Comparison of ENCODE assay signal across 8 mouse cellular contexts in the genomic region with DNA sequence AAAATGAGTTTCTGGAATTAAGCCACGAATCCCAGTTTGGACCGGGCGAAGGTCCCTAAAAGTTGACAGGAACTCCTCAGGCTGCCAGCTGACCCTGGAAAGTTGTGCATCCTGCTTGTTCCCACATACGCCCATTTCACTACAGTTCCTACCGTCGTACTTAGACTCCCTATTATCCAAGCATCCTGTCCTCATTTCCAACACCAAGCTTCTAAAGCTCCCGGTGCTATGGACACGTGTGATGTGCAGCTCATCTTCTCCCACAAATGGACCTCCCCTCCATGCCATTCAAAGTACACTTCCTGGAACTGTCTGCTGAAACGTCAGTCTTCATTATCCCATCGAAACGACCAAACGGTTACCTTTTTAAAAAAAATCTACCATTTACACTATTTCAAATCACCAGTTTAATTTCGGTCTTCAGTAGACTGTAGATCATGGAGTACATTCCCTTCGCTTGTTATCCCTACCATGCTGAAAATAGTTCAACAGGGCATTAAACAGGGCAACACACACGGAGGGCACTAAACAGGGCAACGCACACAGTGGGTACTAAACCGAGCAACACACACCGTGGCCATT. TPM values are rescaled to one million over a fixed set of nuclear protein-coding genes. Genes with fewer than 3 reads are reported as not detected.
DNase-seq lines count a peak whose midpoint lies in the region; ATAC-seq and TF ChIP-seq lines count a peak whose summit lies in the region.

No protein-coding gene starts in this region.

- 12% methylated on average over 18 of the region's 18 CpGs for WGBS in spleen, adult 2 months
- 14% methylated on average over 18 of the region's 18 CpGs for WGBS in forebrain, embryonic 13.5 days
- 8% methylated on average over 18 of the region's 18 CpGs for WGBS in lung, embryonic 15.5 days
- 11% methylated on average over 18 of the region's 18 CpGs for WGBS in stomach, embryonic 16.5 days

- ATAC-seq in forebrain, embryonic 13.5 days: peak; percentile 1; the same call in 1 of the 2 replicates
- no peak for ATAC-seq in lung, embryonic 15.5 days (ENCODE audit: borderline replicate concordance, extremely low read depth, low FRiP score, low TSS enrichment)
- ATAC-seq in stomach, embryonic 16.5 days (ENCODE audit: insufficient read depth, low FRiP score): no peak

- H3K36me3 ChIP-seq in spleen, adult 2 months (ENCODE audit: control insufficient read depth, insufficient read depth, low read length): no peaks in the 10 kb centered on the region
- peaks cover 4% of the 10 kb centered on the region; the same call in 1 of the 2 replicates for H3K36me3 ChIP-seq in forebrain, embryonic 13.5 days (ENCODE audit: poor library complexity, severe bottlenecking)
- H3K36me3 ChIP-seq in lung, embryonic 15.5 days: no peaks in the 10 kb centered on the region
- no peaks in the 10 kb centered on the region for H3K36me3 ChIP-seq in stomach, embryonic 16.5 days (ENCODE audit: control insufficient read depth, insufficient read depth, low read length)

- TF ChIP-seq CTCF in spleen, adult 2 months (IDR thresholded peaks at IDR 0.05; ENCODE audit: extremely low read depth, insufficient read depth, insufficient read length, insufficient replicate concordance): no peak

- H3K9ac ChIP-seq in forebrain, embryonic 13.5 days: peak overlapping the region; percentile 85
- H3K9ac ChIP-seq in lung, embryonic 15.5 days: peak overlapping the region; percentile 74
- H3K9ac ChIP-seq in stomach, embryonic 16.5 days (ENCODE audit: low read length): peak overlapping the region; percentile 86

- H3K9me3 ChIP-seq in forebrain, embryonic 13.5 days (replicated peaks): no peaks in the 10 kb centered on the region
- no peaks in the 10 kb centered on the region for H3K9me3 ChIP-seq in lung, embryonic 15.5 days
- 0 out of 2 replicates have a peak, but pooled peaks cover 3% of the 10 kb centered on the region for H3K9me3 ChIP-seq in stomach, embryonic 16.5 days (replicated peaks; ENCODE audit: control insufficient read depth, low read length)

- no peak for DNase-seq in spleen, adult 2 months (ENCODE audit: low read depth in 1 of 2, low spot score in 2 of 2)
- no peak for DNase-seq in spleen, postnatal 14 days (ENCODE audit: low spot score in 2 of 2)
- peak; percentile 15 for DNase-seq in c-Kit-positive CD71-positive TER-119-negative erythroid progenitor cells, embryonic 14.5 days (ENCODE audit: low read depth)
- peak; percentile 33 for DNase-seq in kidney, adult 11 months
- DNase-seq in urinary bladder, postnatal 25 days (ENCODE audit: low spot score): no peak

- H3K4me3 ChIP-seq in spleen, adult 2 months (ENCODE audit: extremely low read depth, insufficient read depth, insufficient read length): peak overlapping the region; percentile 87
- peak overlapping the region; percentile 95 for H3K4me3 ChIP-seq in forebrain, embryonic 13.5 days
- peak overlapping the region; percentile 97 for H3K4me3 ChIP-seq in lung, embryonic 15.5 days
- peak overlapping the region; percentile 69 for H3K4me3 ChIP-seq in stomach, embryonic 16.5 days (replicated peaks; ENCODE audit: low read length)

- H3K27ac ChIP-seq in spleen, adult 2 months (ENCODE audit: insufficient read depth, low read length): peak overlapping the region; percentile 88
- H3K27ac ChIP-seq in forebrain, embryonic 13.5 days: peak overlapping the region; percentile 94
- peak overlapping the region; percentile 100 for H3K27ac ChIP-seq in lung, embryonic 15.5 days
- H3K27ac ChIP-seq in stomach, embryonic 16.5 days (ENCODE audit: low read length): peak overlapping the region; percentile 97

- no peaks in the 10 kb centered on the region for H3K27me3 ChIP-seq in spleen, adult 2 months (ENCODE audit: control insufficient read depth, insufficient read depth, low read length)
- no peaks in the 10 kb centered on the region for H3K27me3 ChIP-seq in forebrain, embryonic 13.5 days
- no peaks in the 10 kb centered on the region for H3K27me3 ChIP-seq in lung, embryonic 15.5 days
- H3K27me3 ChIP-seq in stomach, embryonic 16.5 days (ENCODE audit: control insufficient read depth, insufficient read depth, low read length): no peaks in the 10 kb centered on the region

- no peak for TF ChIP-seq POLR2A in spleen, adult 2 months (IDR thresholded peaks at IDR 0.05; ENCODE audit: low read depth, low read length)

- peak overlapping the region; percentile 69 for H3K4me2 ChIP-seq in forebrain, embryonic 13.5 days
- H3K4me2 ChIP-seq in lung, embryonic 15.5 days: peak overlapping the region; percentile 70
- H3K4me2 ChIP-seq in stomach, embryonic 16.5 days (ENCODE audit: low read depth, low read length): peak overlapping the region; percentile 90

- H3K4me1 ChIP-seq in spleen, adult 2 months (ENCODE audit: control insufficient read depth, insufficient read depth, insufficient read length): peaks cover 11% of the 10 kb centered on the region; the same call in 1 of the 2 replicates
- peaks cover 23% of the 10 kb centered on the region for H3K4me1 ChIP-seq in forebrain, embryonic 13.5 days
- H3K4me1 ChIP-seq in lung, embryonic 15.5 days: peaks cover 15% of the 10 kb centered on the region
- peaks cover 10% of the 10 kb centered on the region for H3K4me1 ChIP-seq in stomach, embryonic 16.5 days (ENCODE audit: control insufficient read depth, insufficient read depth, low read length)

RNA-seq across cellular contexts. Expression of a gene that starts 1.5 kb away (rescaled TPM):
- 114 and 263 TPM in 2 replicates for polyA plus RNA-seq in spleen, adult 2 months (2012; rRNA removed)
- 104 and 119 TPM in 2 replicates for polyA plus RNA-seq in forebrain, embryonic 13.5 days (2015; fragmentation: Nextera tagmentation; extraction: Ambion mirVana)
- 106 and 119 TPM in 2 replicates for polyA plus RNA-seq in lung, embryonic 15.5 days (2015; fragmentation: Nextera tagmentation; extraction: Ambion mirVana)
- polyA plus RNA-seq in stomach, embryonic 16.5 days (2015; fragmentation: Nextera tagmentation; extraction: Ambion mirVana): 44.5 and 48.7 TPM in 2 replicates

Comparison
In these comparisons a context has a peak if more than half of its experiments do, and no peak if none do; other contexts are left out.
1. DNase-seq: peak in c-Kit-positive CD71-positive TER-119-negative erythroid progenitor cells, embryonic 14.5 days (single experiment) and kidney, adult 11 months (single experiment); none in spleen, adult 2 months (0 of 2), spleen, postnatal 14 days (0 of 2) and urinary bladder, postnatal 25 days (single experiment).
2. Peak in every context shown above with its lines, with median percentiles within 50 percentile points of each other: H3K27ac ChIP-seq, H3K4me3 ChIP-seq, H3K4me2 ChIP-seq and H3K9ac ChIP-seq.